Mouse (Mus musculus) lung, embryonic 14.5 days (tissue): Measurements from ENCODE around the gene Shisa2. TPM values are rescaled to one million over a fixed set of nuclear protein-coding genes. Genes with fewer than 3 reads are reported as not detected.

Experiments
- ATAC-seq: fragments of 200-750 bp; cut with Nextera tagmentation; 2 replicates; pipeline ENCODE4 v1.8.0; 2017; ENCODE audit warnings: mild to moderate bottlenecking, moderate TSS enrichment, moderate library complexity; ENCODE audit not compliant: insufficient read depth
- DNase-seq: peaks from one replicate; pipeline ENCODE4 v3.0.0-alpha.2; 2015
- H3K27ac ChIP-seq: fragments of 300-500 bp; sonication (generic); 2 replicates; pipeline ENCODE4 v1.5.1; 2014; ENCODE audit warnings: low read depth, mild to moderate bottlenecking, moderate library complexity
- H3K27me3 ChIP-seq: fragments of 300-500 bp; sonication (generic); 2 replicates; pipeline ENCODE4 v1.6.1; 2014; ENCODE audit warnings: low read length, control low read depth; ENCODE audit not compliant: insufficient read depth
- H3K36me3 ChIP-seq: fragments of 300-500 bp; sonication (generic); 2 replicates; pipeline ENCODE4 v1.6.1; 2014; ENCODE audit warnings: control low read depth; ENCODE audit not compliant: insufficient read depth
- H3K4me1 ChIP-seq: fragments of 300-500 bp; sonication (generic); 2 replicates; pipeline ENCODE4 v1.6.1; 2014; ENCODE audit warnings: antibody characterized with exemption, control low read depth; ENCODE audit not compliant: insufficient read depth
- H3K4me2 ChIP-seq: fragments of 300-500 bp; sonication (generic); 2 replicates; pipeline ENCODE4 v1.6.1; 2014; ENCODE audit warnings: mild to moderate bottlenecking
- H3K4me3 ChIP-seq: fragments of 300-500 bp; sonication (generic); 2 replicates; pipeline ENCODE4 v1.5.1; 2014; ENCODE audit warnings: low read depth, low read length
- H3K9ac ChIP-seq: fragments of 300-500 bp; sonication (generic); 2 replicates; pipeline ENCODE4 v1.6.1; 2014
- H3K9me3 ChIP-seq: fragments of 300-500 bp; sonication (generic); 2 replicates; pipeline ENCODE4 v1.6.1; 2016; ENCODE audit warnings: low read depth, low read length, control low read depth
- CTCF ChIP-seq: IDR thresholded peaks from 2 replicates; pipeline ENCODE4 v1.5.1; 2016; ENCODE audit warnings: antibody characterized with exemption, low read depth
- WGBS: fragments of 180-500 bp; shearing (Covaris S2); extraction: QIAGEN DNeasy Blood & Tissue Kit; methylation state at CpG from one replicate; pipeline ENCODE4 v1.1.7; 2014; 5-methylcytosine and 5-hydroxymethylcytosine counted together
- polyA plus RNA-seq: library from polyadenylated mRNA; unstranded; fragments of >200 nt; fragmentation: Nextera tagmentation; extraction: Ambion mirVana; gene quantifications from 2 replicates; pipeline ENCODE4 v1.2.1, GENCODE M21; 2014

Shisa2 gene
- polyA plus RNA-seq, 1 experiment from 2014 or later = 21.7 TPM

GRCm38 (mm10) chr14:59624326-59624885 is 702 bp upstream of the Shisa2 start:
- Histone ChIP-seq H3K9ac (no peak overlapping the region), H3K36me3 (no peaks in the 10 kb centered on the region), H3K4me2 (peak overlapping the region; percentile 83), H3K27ac (no peak overlapping the region), H3K9me3 (no peaks in the 10 kb centered on the region), H3K4me1 (0 out of 2 replicates have a peak, but pooled peaks cover 3% of the 10 kb centered on the region), H3K4me3 (0 out of 2 replicates have a peak overlapping the region, but pooled peaks have one; percentile 67), H3K27me3 (peaks cover 5% of the 10 kb centered on the region; the same call in 1 of the 2 replicates)
- WGBS = 30% methylated on average over 9 of the region's 9 CpGs
- DNase-seq (no peak), ATAC-seq (no peak)
- TF ChIP-seq CTCF = no peak

GRCm38 (mm10) chr14:59625806-59626364 is 777 bp downstream of the Shisa2 start:
- ATAC-seq (peak; percentile 23), DNase-seq (peak; percentile 73)
- Histone ChIP-seq H3K4me3 (peak overlapping the region; percentile 67), H3K4me1 (0 out of 2 replicates have a peak, but pooled peaks cover 3% of the 10 kb centered on the region), H3K9me3 (no peaks in the 10 kb centered on the region), H3K9ac (peak overlapping the region; percentile 55), H3K36me3 (peaks cover 7% of the 10 kb centered on the region), H3K27ac (peak overlapping the region; percentile 73; the same call in 1 of the 2 replicates), H3K4me2 (peak overlapping the region; percentile 83), H3K27me3 (peaks cover 5% of the 10 kb centered on the region; the same call in 1 of the 2 replicates)
- WGBS = under 1% methylated on average over 51 of the region's 51 CpGs
- TF ChIP-seq CTCF = no peak

- peaks cover 5% of the 10 kb centered on the region; the same call in 1 of the 2 replicates for H3K27me3 ChIP-seq
- H3K27ac ChIP-seq = peak overlapping the region; percentile 50
- ATAC-seq = no peak
- WGBS = 19% methylated on average over 8 of the region's 8 CpGs
- no peaks in the 10 kb centered on the region for H3K9me3 ChIP-seq
- no peak for TF ChIP-seq CTCF
- peak; percentile 75 for DNase-seq
- H3K9ac ChIP-seq = peak overlapping the region; percentile 55
- H3K4me1 ChIP-seq = 0 out of 2 replicates have a peak, but pooled peaks cover 3% of the 10 kb centered on the region
- peaks cover 10% of the 10 kb centered on the region for H3K36me3 ChIP-seq
- H3K4me3 ChIP-seq = peak overlapping the region; percentile 67
- H3K4me2 ChIP-seq = peak overlapping the region; percentile 83
Observed at GRCm38 (mm10) chr14:59626711-59627110, 1.6 kb downstream of the Shisa2 start.

DNA sequence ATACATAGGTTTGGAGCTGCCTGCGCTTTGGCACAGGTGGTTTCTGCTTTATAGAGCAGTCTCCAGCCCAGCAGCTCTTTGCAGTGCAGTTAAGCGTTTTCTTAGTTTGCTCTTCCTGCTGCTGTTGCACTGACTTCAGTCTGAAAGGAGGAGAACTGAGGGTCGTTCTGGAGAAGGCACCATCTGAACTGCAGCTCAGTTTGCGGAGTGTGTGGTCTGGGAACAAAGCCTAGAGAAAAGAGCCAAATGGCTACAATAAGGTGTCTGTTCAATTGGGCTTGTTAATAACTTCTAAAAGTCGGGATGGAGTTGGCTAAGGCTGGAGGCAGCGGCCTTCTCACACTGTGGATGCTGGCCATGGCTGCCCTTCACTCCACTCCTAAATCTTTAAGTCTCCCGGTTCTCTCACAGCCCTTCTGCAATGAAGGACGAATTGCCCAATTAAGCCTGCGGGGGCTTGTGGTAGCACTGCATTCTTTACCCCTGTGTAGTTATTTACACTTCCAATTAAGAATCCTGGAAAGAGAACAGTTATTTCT is 2.1 kb downstream of the Shisa2 start:
- TF ChIP-seq CTCF = no peak
- Histone ChIP-seq H3K9ac (peak overlapping the region; percentile 55; the same call in 1 of the 2 replicates), H3K4me2 (peak overlapping the region; percentile 83), H3K36me3 (peaks cover 13% of the 10 kb centered on the region), H3K27ac (peak overlapping the region; percentile 26; the same call in 1 of the 2 replicates), H3K4me1 (0 out of 2 replicates have a peak, but pooled peaks cover 3% of the 10 kb centered on the region), H3K9me3 (no peaks in the 10 kb centered on the region), H3K4me3 (peak overlapping the region; percentile 67), H3K27me3 (peaks cover 5% of the 10 kb centered on the region; the same call in 1 of the 2 replicates)
- WGBS = 20% methylated on average over 9 of the region's 9 CpGs
- DNase-seq (peak; percentile 43), ATAC-seq (no peak; the same call in 1 of the 2 replicates)

DNA sequence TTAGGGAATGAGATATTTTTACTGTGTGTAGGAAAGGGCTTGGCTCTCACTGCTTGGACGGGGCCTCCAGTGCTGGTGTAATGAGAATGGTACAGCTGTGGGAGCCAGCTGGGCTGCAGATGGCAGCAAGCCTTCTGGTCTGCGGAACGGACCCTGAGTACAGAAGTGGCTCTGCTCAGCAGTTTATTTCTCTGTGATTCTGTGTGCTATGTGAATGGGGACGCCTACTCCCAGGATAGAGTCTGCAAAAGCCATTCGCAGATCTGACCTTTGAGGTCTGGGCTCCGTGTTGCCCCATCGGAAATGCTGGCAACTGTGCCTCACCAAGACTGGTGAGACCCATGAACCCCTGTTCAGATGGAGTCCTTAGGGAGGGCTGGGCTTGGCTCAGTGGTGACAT is 2.7 kb downstream of the Shisa2 start:
- Histone ChIP-seq H3K4me1 (0 out of 2 replicates have a peak, but pooled peaks cover 3% of the 10 kb centered on the region), H3K27ac (no peak overlapping the region), H3K9me3 (no peaks in the 10 kb centered on the region), H3K27me3 (peaks cover 5% of the 10 kb centered on the region; the same call in 1 of the 2 replicates), H3K4me3 (peak overlapping the region; percentile 67), H3K4me2 (peak overlapping the region; percentile 83), H3K36me3 (peaks cover 13% of the 10 kb centered on the region), H3K9ac (peak overlapping the region; percentile 10; the same call in 1 of the 2 replicates)
- DNase-seq (peak; percentile 88), ATAC-seq (peak; percentile 63; the same call in 1 of the 2 replicates)
- WGBS = 30% methylated on average over 7 of the region's 7 CpGs
- 0 out of 2 replicates have a peak, but pooled peaks have one; percentile 12 for TF ChIP-seq CTCF

DNA sequence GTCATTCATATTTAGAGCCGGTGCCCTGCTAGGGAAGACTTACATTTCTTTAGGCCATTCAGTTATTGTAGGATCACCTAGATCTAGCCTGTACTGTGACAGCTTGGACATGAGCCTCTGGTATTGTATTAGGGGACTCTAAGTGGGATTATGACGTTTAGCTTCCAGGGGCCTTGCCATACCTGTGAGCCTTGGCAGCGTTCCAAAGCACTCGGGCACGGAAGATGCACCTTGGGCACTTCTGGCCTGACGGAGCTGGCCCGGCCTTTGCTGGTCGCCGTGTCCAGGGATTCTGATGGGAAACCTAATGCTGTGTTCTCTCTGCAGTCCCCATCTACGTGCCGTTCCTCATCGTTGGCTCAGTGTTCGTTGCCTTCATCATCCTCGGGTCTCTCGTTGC is 4.2 kb downstream of the Shisa2 start:
- H3K9ac ChIP-seq = no peak overlapping the region
- no peaks in the 10 kb centered on the region for H3K9me3 ChIP-seq
- 0 out of 2 replicates have a peak, but pooled peaks cover 3% of the 10 kb centered on the region for H3K4me1 ChIP-seq
- WGBS = 88% methylated on average over 15 of the region's 15 CpGs
- H3K4me3 ChIP-seq = no peak overlapping the region
- ATAC-seq (no peak), DNase-seq (no peak)
- no peak overlapping the region for H3K27ac ChIP-seq
- H3K4me2 ChIP-seq = no peak overlapping the region
- no peak for TF ChIP-seq CTCF
- peaks cover 5% of the 10 kb centered on the region; the same call in 1 of the 2 replicates for H3K27me3 ChIP-seq
- peaks cover 13% of the 10 kb centered on the region for H3K36me3 ChIP-seq

DNA sequence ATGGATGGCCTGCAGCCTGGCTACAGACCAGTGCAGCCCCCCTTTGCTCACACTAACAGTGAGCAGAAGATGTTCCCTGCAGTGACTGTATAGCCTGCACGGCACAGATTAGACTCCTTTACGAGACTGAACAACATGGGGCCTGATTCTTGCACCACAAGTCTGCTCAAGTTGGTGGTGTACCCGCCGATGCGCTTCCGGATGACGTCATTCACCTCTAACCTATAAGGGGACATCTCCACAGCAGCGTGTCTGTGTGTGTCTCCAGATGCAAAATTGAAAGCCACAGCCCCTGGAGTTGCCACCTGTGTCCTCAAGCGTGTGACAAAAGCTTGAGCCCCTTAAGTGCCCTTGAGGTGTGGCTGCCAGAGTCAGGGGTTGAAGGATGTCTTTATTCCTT is 5.0 kb downstream of the Shisa2 start:
- no peaks in the 10 kb centered on the region for H3K9me3 ChIP-seq
- TF ChIP-seq CTCF = no peak
- WGBS = 86% methylated on average over 9 of the region's 9 CpGs
- no peak overlapping the region for H3K9ac ChIP-seq
- ATAC-seq (no peak), DNase-seq (no peak)
- H3K27ac ChIP-seq = no peak overlapping the region
- no peak overlapping the region for H3K4me2 ChIP-seq
- no peak overlapping the region for H3K4me3 ChIP-seq
- H3K36me3 ChIP-seq = peaks cover 13% of the 10 kb centered on the region
- H3K27me3 ChIP-seq = peaks cover 2% of the 10 kb centered on the region; the same call in 1 of the 2 replicates
- no peaks in the 10 kb centered on the region for H3K4me1 ChIP-seq
